Mouse (Mus musculus) cortical plate, adult 2 months (tissue): ENCODE results near the gene Lamb3.

Source experiments
- CTCF ChIP-seq: fragments of 200-500 bp; IDR thresholded peaks from 2 replicates; pipeline ENCODE4 v1.5.1; 2011; ENCODE audit warnings: mild to moderate bottlenecking, control low read depth, low read length; ENCODE audit not compliant: insufficient read depth; ENCODE audit errors: extremely low read depth
- POLR2A ChIP-seq: fragments of 200-500 bp; IDR thresholded peaks from 2 replicates; pipeline ENCODE4 v1.6.1; 2011; ENCODE audit warnings: mild to moderate bottlenecking, low read length, control low read depth; ENCODE audit not compliant: insufficient read depth; ENCODE audit errors: extremely low read depth

GRCm38 (mm10) chr1:193323686-193324085 is 116.2 kb downstream of the Lamb3 start:
- TF ChIP-seq CTCF: no peak
- no peak for TF ChIP-seq POLR2A
